Mouse (Mus musculus) frontal cortex, postnatal 14 days (tissue): ENCODE measurements around the gene Slc25a1.

Source experiments
- DNase-seq, 2 experiments: peaks; one replicate each; pipeline ENCODE4 v3.0.0; 2022; ENCODE audit warnings: low spot score in 2 of 2

The Slc25a1 gene

GRCm38 (mm10) chr16:17921325-17922162 is 6.5 kb downstream of the Slc25a1 start:
- DNase-seq, result peak; percentile 92 to 93

- no peak for DNase-seq
These were observed 7.4 kb downstream of the Slc25a1 start for GRCm38 (mm10) chr16:17920586-17920985.

- DNase-seq, result no peak
These were observed 13.4 kb downstream of the Slc25a1 start, which contains the start of gene Gsc2 for GRCm38 (mm10) chr16:17914307-17915249. Gsc2 (minus strand) TSS chr16:17915059.

- DNase-seq, result peak; percentile 88 to 91
These were observed 16.9 kb downstream of the Slc25a1 start, which contains the start of gene Ess2 for GRCm38 (mm10) chr16:17911052-17911595. Ess2 (minus strand) TSS chr16:17911348.

GRCm38 (mm10) chr16:17898462-17898861 is 29.6 kb downstream of the Slc25a1 start, which contains the start of the genes Dgcr2 and Tssk2:
Dgcr2 (minus strand) TSS chr16:17898562.
Tssk2 (plus strand) TSS chr16:17898637.
- no peak for DNase-seq

- DNase-seq, result no peak
These were observed 31.9 kb downstream of the Slc25a1 start for GRCm38 (mm10) chr16:17896091-17896490.

- no peak for DNase-seq
These were observed 34.1 kb downstream of the Slc25a1 start, which contains the start of gene Tssk1 for GRCm38 (mm10) chr16:17893923-17894322. Tssk1 (plus strand) TSS chr16:17894223.

- DNase-seq, result no peak
These were observed 35.4 kb downstream of the Slc25a1 start for GRCm38 (mm10) chr16:17892606-17893005.

- peak; percentile 97 to 100 for DNase-seq
These were observed 36.5 kb downstream of the Slc25a1 start, which contains the start of gene Gm20518 for GRCm38 (mm10) chr16:17891567-17891959. Gm20518 (minus strand) TSS chr16:17891671.

GRCm38 (mm10) chr16:17890917-17891566 is 37.0 kb downstream of the Slc25a1 start:
- DNase-seq, result peak; percentile 48 to 50

- no peak for DNase-seq
These were observed 37.7 kb downstream of the Slc25a1 start for GRCm38 (mm10) chr16:17890342-17890727.

GRCm38 (mm10) chr16:17889689-17890341 is 38.2 kb downstream of the Slc25a1 start:
- no peak for DNase-seq

GRCm38 (mm10) chr16:17884116-17884515 is 43.9 kb downstream of the Slc25a1 start:
- no peak for DNase-seq

GRCm38 (mm10) chr16:17882196-17882595 is 45.8 kb downstream of the Slc25a1 start:
- DNase-seq, result no peak

GRCm38 (mm10) chr16:17879571-17879970 is 48.4 kb downstream of the Slc25a1 start:
- DNase-seq, result no peak

- no peak for DNase-seq
These were observed 51.9 kb downstream of the Slc25a1 start for GRCm38 (mm10) chr16:17876096-17876495.
